Mouse (Mus musculus) MEL (cell line): ENCODE data around the gene Timeless. TPM values are rescaled to one million over a fixed set of nuclear protein-coding genes. Genes with fewer than 3 reads are reported as not detected.

Source experiments
- DNase-seq: peaks from one replicate; pipeline ENCODE4 v3.0.0; 2011; ENCODE audit warnings: low read depth, low spot score
- H3K27ac ChIP-seq: 2 replicates; pipeline ENCODE4 v1.5.1; 2012; ENCODE audit warnings: low read depth, mild to moderate bottlenecking, control low read depth, low read length, moderate library complexity; ENCODE audit not compliant: control insufficient read depth
- H3K27me3 ChIP-seq, 2 experiments: fragments of 150-350 bp in 1 of 2; sonication (generic) in 1 of 2; 2 replicates each; pipeline ENCODE4 v1.6.1; 2012; ENCODE audit warnings: low read length in 2 of 2, mild to moderate bottlenecking in 2 of 2, improper control_type of control experiment in 1 of 2, moderate library complexity in 1 of 2; ENCODE audit not compliant: insufficient read depth in 2 of 2, control insufficient read depth in 1 of 2
- H3K36me3 ChIP-seq, 2 experiments: 2 replicates each; pipeline ENCODE4 v1.6.1; 2012 to 2014; ENCODE audit warnings: low read length in 2 of 2, improper control_type of control experiment in 1 of 2, inconsistent platforms in 1 of 2, mild to moderate bottlenecking in 1 of 2; ENCODE audit not compliant: insufficient read depth in 2 of 2, control insufficient read depth in 1 of 2
- H3K4me1 ChIP-seq, 2 experiments: fragments of 150-350 bp in 1 of 2; sonication (generic) in 1 of 2; 2 replicates each; pipeline ENCODE4 v1.6.1; 2012; ENCODE audit warnings: low read length in 2 of 2, improper control_type of control experiment in 1 of 2, mild to moderate bottlenecking in 1 of 2; ENCODE audit not compliant: insufficient read depth in 2 of 2, control insufficient read depth in 1 of 2
- H3K4me3 ChIP-seq, 2 experiments: fragments of 150-350 bp in 1 of 2; sonication (generic) in 1 of 2; 2 replicates each; pipeline ENCODE4 v1.5.1; 2012; ENCODE audit warnings: low read depth in 2 of 2, low read length in 2 of 2, mild to moderate bottlenecking in 2 of 2, moderate library complexity in 2 of 2, control low read depth in 1 of 2, improper control_type of control experiment in 1 of 2; ENCODE audit not compliant: control insufficient read depth in 1 of 2, insufficient read depth in 1 of 2
- H3K79me2 ChIP-seq: 2 replicates; pipeline ENCODE4 v1.6.1; 2012; ENCODE audit warnings: mild to moderate bottlenecking, low read length, moderate library complexity; ENCODE audit not compliant: control insufficient read depth, poor library complexity, insufficient read depth
- H3K9ac ChIP-seq: 2 replicates; pipeline ENCODE4 v1.6.1; 2012; ENCODE audit warnings: low read depth, mild to moderate bottlenecking, control low read depth, low read length, moderate library complexity; ENCODE audit not compliant: control insufficient read depth, poor library complexity, severe bottlenecking
- H3K9me3 ChIP-seq: fragments of 150-350 bp; sonication (generic); replicated peaks from 2 replicates; pipeline ENCODE4 v1.6.1; 2012; ENCODE audit warnings: mild to moderate bottlenecking, low read length, improper control_type of control experiment, moderate library complexity; ENCODE audit not compliant: insufficient read depth
- BHLHE40 ChIP-seq: IDR thresholded peaks from 2 replicates; pipeline ENCODE4 v1.6.1; 2012; ENCODE audit warnings: low read depth, mild to moderate bottlenecking, inconsistent platforms, low read length, improper control_type of control experiment, borderline replicate concordance
- CHD1 ChIP-seq: IDR thresholded peaks from 2 replicates; pipeline ENCODE4 v1.6.1; 2012; ENCODE audit warnings: low read depth, mild to moderate bottlenecking, inconsistent platforms, low read length, improper control_type of control experiment
- CHD2 ChIP-seq: IDR thresholded peaks from 2 replicates; pipeline ENCODE4 v1.6.1; 2011; ENCODE audit warnings: low read length, improper control_type of control experiment
- E2F4 ChIP-seq: IDR thresholded peaks from 2 replicates; pipeline ENCODE4 v1.6.1; 2011; ENCODE audit warnings: low read depth, low read length, improper control_type of control experiment, borderline replicate concordance
- ELF1 ChIP-seq: IDR thresholded peaks from 2 replicates; pipeline ENCODE4 v1.6.1; 2014; ENCODE audit warnings: low read depth, mild to moderate bottlenecking, inconsistent platforms, low read length, improper control_type of control experiment, moderate library complexity
- EP300 ChIP-seq, 2 experiments: IDR thresholded peaks; 2 replicates each; pipeline ENCODE4 v1.6.1; 2011; ENCODE audit warnings: improper control_type of control experiment in 2 of 2, low read length in 2 of 2, low read depth in 1 of 2, mild to moderate bottlenecking in 1 of 2
- GABPA ChIP-seq: IDR thresholded peaks from 2 replicates; pipeline ENCODE4 v1.6.1; 2012; ENCODE audit warnings: low read depth, mild to moderate bottlenecking, inconsistent platforms, low read length, improper control_type of control experiment, moderate library complexity
- GATA1 ChIP-seq: IDR thresholded peaks from 2 replicates; pipeline ENCODE4 v1.6.1; 2011; ENCODE audit warnings: low read depth, low read length, improper control_type of control experiment
- JUND ChIP-seq: IDR thresholded peaks from 2 replicates; pipeline ENCODE4 v1.6.1; 2011; ENCODE audit warnings: low read depth, mild to moderate bottlenecking, improper control_type of control experiment, low read length
- KAT2A ChIP-seq: conservative IDR thresholded peaks from 2 replicates; pipeline ENCODE4 v1.6.1; 2012; ENCODE audit warnings: low read depth, low read length, improper control_type of control experiment, inconsistent platforms
- MAFK ChIP-seq: IDR thresholded peaks from 2 replicates; pipeline ENCODE4 v1.6.1; 2011; ENCODE audit warnings: low read depth, mild to moderate bottlenecking, low read length, improper control_type of control experiment, borderline replicate concordance
- MAX ChIP-seq: IDR thresholded peaks from 2 replicates; pipeline ENCODE4 v1.6.1; 2011; ENCODE audit warnings: low read length, improper control_type of control experiment
- MAZ ChIP-seq: IDR thresholded peaks from 2 replicates; pipeline ENCODE4 v1.6.1; 2012; ENCODE audit warnings: low read depth, mild to moderate bottlenecking, inconsistent platforms, low read length, improper control_type of control experiment
- MEF2A ChIP-seq: IDR thresholded peaks from 2 replicates; pipeline ENCODE4 v1.6.1; 2014; ENCODE audit warnings: low read depth, mild to moderate bottlenecking, inconsistent platforms, low read length, improper control_type of control experiment; ENCODE audit not compliant: poor library complexity, insufficient replicate concordance, severe bottlenecking; ENCODE audit errors: extremely low read depth
- MXI1 ChIP-seq: IDR thresholded peaks from 2 replicates; pipeline ENCODE4 v1.6.1; 2011; ENCODE audit warnings: mild to moderate bottlenecking, low read depth, low read length, improper control_type of control experiment
- MYB ChIP-seq: IDR thresholded peaks from 2 replicates; pipeline ENCODE4 v1.6.1; 2011; ENCODE audit warnings: mild to moderate bottlenecking, low read depth, low read length, improper control_type of control experiment
- MYC ChIP-seq: IDR thresholded peaks from 2 replicates; pipeline ENCODE4 v1.6.1; 2011; ENCODE audit warnings: low read depth, mild to moderate bottlenecking, low read length, improper control_type of control experiment, moderate library complexity
- NELFE ChIP-seq: IDR thresholded peaks from 2 replicates; pipeline ENCODE4 v1.6.1; 2011; ENCODE audit warnings: low read depth, low read length, improper control_type of control experiment
- POLR2A ChIP-seq, 2 experiments: IDR thresholded peaks; 2 replicates each; pipeline ENCODE4 v1.6.1; 2011 to 2012; ENCODE audit warnings: low read length in 2 of 2, mild to moderate bottlenecking in 2 of 2, control low read depth in 1 of 2, improper control_type of control experiment in 1 of 2, low read depth in 1 of 2, moderate library complexity in 1 of 2; ENCODE audit not compliant: control insufficient read depth in 1 of 2, insufficient read depth in 1 of 2, poor library complexity in 1 of 2
- POLR2AphosphoS2 ChIP-seq: IDR thresholded peaks from 2 replicates; pipeline ENCODE4 v1.6.1; 2011; ENCODE audit warnings: low read length, improper control_type of control experiment
- RAD21 ChIP-seq: IDR thresholded peaks from 2 replicates; pipeline ENCODE4 v1.6.1; 2011; ENCODE audit warnings: mild to moderate bottlenecking, low read depth, low read length, improper control_type of control experiment
- RCOR1 ChIP-seq: IDR thresholded peaks from 2 replicates; pipeline ENCODE4 v1.6.1; 2012; ENCODE audit warnings: low read depth, mild to moderate bottlenecking, inconsistent platforms, low read length, improper control_type of control experiment
- SIN3A ChIP-seq: IDR thresholded peaks from 2 replicates; pipeline ENCODE4 v1.6.1; 2012; ENCODE audit warnings: low read length, improper control_type of control experiment, inconsistent platforms
- TBP ChIP-seq: IDR thresholded peaks from 2 replicates; pipeline ENCODE4 v1.8.0; 2011; ENCODE audit warnings: low read depth, low read length, improper control_type of control experiment
- TCF12 ChIP-seq: IDR thresholded peaks from 2 replicates; pipeline ENCODE4 v1.6.1; 2014; ENCODE audit warnings: low read depth, mild to moderate bottlenecking, inconsistent platforms, low read length, improper control_type of control experiment, moderate library complexity
- UBTF ChIP-seq: IDR thresholded peaks from 2 replicates; pipeline ENCODE4 v1.6.1; 2012; ENCODE audit warnings: low read depth, mild to moderate bottlenecking, inconsistent platforms, low read length, improper control_type of control experiment, moderate library complexity, borderline replicate concordance; ENCODE audit not compliant: insufficient read depth
- USF2 ChIP-seq, 2 experiments: IDR thresholded peaks; 2 replicates each; pipeline ENCODE4 v1.6.1; 2011 to 2012; ENCODE audit warnings: improper control_type of control experiment in 2 of 2, low read length in 2 of 2, borderline replicate concordance in 1 of 2, inconsistent platforms in 1 of 2, low read depth in 1 of 2, mild to moderate bottlenecking in 1 of 2; ENCODE audit not compliant: insufficient read depth in 1 of 2
- ZC3H11A ChIP-seq: IDR thresholded peaks from 2 replicates; pipeline ENCODE4 v1.6.1; 2012; ENCODE audit warnings: low read depth, mild to moderate bottlenecking, inconsistent platforms, low read length, improper control_type of control experiment
- ZKSCAN1 ChIP-seq: IDR thresholded peaks from 2 replicates; pipeline ENCODE4 v1.6.1; 2012; ENCODE audit warnings: low read depth, mild to moderate bottlenecking, inconsistent platforms, low read length, improper control_type of control experiment, moderate library complexity
- ZMIZ1 ChIP-seq: IDR thresholded peaks from 2 replicates; pipeline ENCODE4 v1.6.1; 2012; ENCODE audit warnings: low read depth, mild to moderate bottlenecking, inconsistent platforms, low read length, improper control_type of control experiment, moderate library complexity
- ZNF384 ChIP-seq: IDR thresholded peaks from 2 replicates; pipeline ENCODE4 v1.6.1; 2012; ENCODE audit warnings: low read depth, mild to moderate bottlenecking, inconsistent platforms, low read length, improper control_type of control experiment
- polyA plus RNA-seq, 2 experiments: library from polyadenylated mRNA; stranded (reverse) in 1 of 2; unstranded in 1 of 2; fragments of >175 nt in 1 of 2; fragments of >200 nt in 1 of 2; gene quantifications; 2 replicates each; pipeline versions ENCODE4 v1.2.1 to v1.2.4; 2012; ENCODE audit warnings: low replicate concordance in 2 of 2, low read depth in 1 of 2; ENCODE audit not compliant: insufficient read length in 2 of 2, insufficient read depth in 1 of 2, missing spikeins in 1 of 2
- total RNA-seq: library from RNA; depleted of rRNA; stranded (reverse); fragments of 300-350 nt; gene quantifications from 2 replicates; pipeline ENCODE4 v1.2.3, GENCODE M21; 2012

Timeless gene
- total and polyA plus RNA-seq, 3 experiments = 49.3 to 627 (median 89.8) TPM

DNA sequence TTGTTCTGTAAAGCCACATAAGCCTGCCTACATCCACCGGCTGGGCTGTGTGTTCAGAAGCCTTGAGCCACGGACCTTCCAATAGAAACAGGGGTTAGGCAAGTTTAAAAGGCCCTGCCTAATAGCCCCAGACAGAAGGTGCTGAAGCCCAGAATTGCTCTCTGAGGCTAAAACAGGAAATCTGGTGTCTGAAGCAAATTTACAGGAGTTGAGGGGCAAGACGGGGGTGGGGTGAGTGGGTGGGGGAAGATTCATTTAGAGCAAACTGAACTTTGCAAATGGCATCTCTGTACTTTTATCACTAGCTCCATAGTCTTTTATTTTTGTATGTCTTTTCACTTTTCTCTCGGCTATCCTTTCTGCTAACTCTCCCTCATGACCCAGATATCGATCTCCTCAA lies 719 bp upstream of the Timeless start:
- H3K9me3 ChIP-seq = no peaks in the 10 kb centered on the region
- peak overlapping the region; percentile 79 to 85 for H3K4me3 ChIP-seq
- peaks cover 0 to 11% of the 10 kb centered on the region in 2 experiments; a peak in 2 of 4 replicates for H3K36me3 ChIP-seq
- H3K79me2 ChIP-seq = peaks cover 14% of the 10 kb centered on the region
- no peak for TF ChIP-seq MAFK
- TF ChIP-seq RCOR1 = 0 out of 2 replicates have a peak, but pooled peaks have one; percentile 10
- H3K27ac ChIP-seq = peak overlapping the region; percentile 93
- DNase-seq = peak; percentile 62
- H3K4me1 ChIP-seq = peaks cover 5 to 11% of the 10 kb centered on the region in 2 experiments
- H3K27me3 ChIP-seq = no peaks in the 10 kb centered on the region
- peak overlapping the region; percentile 94 for H3K9ac ChIP-seq

DNA sequence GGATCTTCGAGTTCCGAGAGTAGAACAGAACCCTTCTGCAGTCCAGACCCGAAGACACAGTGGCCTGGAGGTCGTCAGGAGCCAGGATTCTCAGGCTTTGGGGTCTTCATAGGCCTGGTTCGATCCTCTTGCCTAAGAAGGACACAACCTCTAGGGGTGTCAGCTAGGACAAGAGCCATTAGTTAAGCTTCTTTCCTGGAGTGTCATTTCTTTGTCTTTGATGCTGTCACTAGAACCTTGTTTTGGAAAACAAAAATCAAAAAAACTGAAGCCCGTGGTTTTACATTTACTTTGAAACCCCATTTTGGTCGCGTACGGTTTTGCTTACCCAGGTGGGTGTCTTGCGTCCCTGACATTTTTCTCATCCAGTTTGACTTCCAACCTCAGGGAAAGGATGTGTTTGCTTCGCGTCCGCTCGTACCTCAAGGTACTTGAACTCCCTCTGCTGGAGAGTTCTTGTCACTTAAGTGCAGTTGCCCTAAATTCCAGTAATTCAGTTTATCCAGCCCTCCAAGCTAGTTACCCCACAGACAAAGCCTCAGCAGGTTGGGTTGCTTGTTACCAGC lies 638 bp downstream of the Timeless start:
- DNase-seq = peak; percentile 92
- Histone ChIP-seq H3K36me3 (peaks cover 0 to 13% of the 10 kb centered on the region in 2 experiments; a peak in 2 of 4 replicates), H3K9me3 (no peaks in the 10 kb centered on the region), H3K4me1 (peaks cover 5 to 11% of the 10 kb centered on the region in 2 experiments), H3K27ac (peak overlapping the region; percentile 93), H3K4me3 (peak overlapping the region; percentile 79 to 85), H3K27me3 (no peaks in the 10 kb centered on the region), H3K9ac (peak overlapping the region; percentile 94), H3K79me2 (peaks cover 14% of the 10 kb centered on the region)
- no peak for TF ChIP-seq KAT2A
- no peak for TF ChIP-seq POLR2AphosphoS2
- no peak for TF ChIP-seq UBTF
- peak; percentile 66 for TF ChIP-seq SIN3A
- TF ChIP-seq NELFE = no peak
- no peak for TF ChIP-seq USF2 (IDR thresholded peaks at IDR 0.05; ENCODE audit: borderline replicate concordance in 1 of 2, insufficient read depth in 1 of 2, low read depth in 1 of 2, low read length in 2 of 2)
- no peak for TF ChIP-seq POLR2A (IDR thresholded peaks at IDR 0.05; ENCODE audit: control insufficient read depth in 1 of 2, insufficient read depth in 1 of 2, low read depth in 1 of 2, low read length in 2 of 2, poor library complexity in 1 of 2)
- TF ChIP-seq CHD2 = no peak
- TF ChIP-seq MAFK = no peak
- TF ChIP-seq ZC3H11A = peak; percentile 36
- no peak for TF ChIP-seq JUND
- no peak for TF ChIP-seq BHLHE40
- TF ChIP-seq GATA1 = no peak
- TF ChIP-seq MYB = no peak
- TF ChIP-seq ZNF384 = no peak
- TF ChIP-seq GABPA = no peak
- TF ChIP-seq TCF12 = no peak
- TF ChIP-seq RAD21 = peak; percentile 52
- TF ChIP-seq EP300 (IDR thresholded peaks at IDR 0.05; ENCODE audit: low read depth in 1 of 2, low read length in 2 of 2) = no peak
- TF ChIP-seq TBP = peak; percentile 50; the same call in 1 of the 2 replicates
- TF ChIP-seq MXI1 = peak; percentile 26; the same call in 1 of the 2 replicates
- no peak for TF ChIP-seq ELF1
- no peak for TF ChIP-seq MEF2A
- no peak for TF ChIP-seq ZMIZ1
- TF ChIP-seq E2F4 = no peak
- no peak for TF ChIP-seq MYC
- no peak for TF ChIP-seq ZKSCAN1
- TF ChIP-seq MAX = no peak
- TF ChIP-seq CHD1 = peak; percentile 58; the same call in 1 of the 2 replicates
- no peak for TF ChIP-seq MAZ
